Mouse (Mus musculus) lung, adult 2 months (tissue): ENCODE data around the gene Optc.

ENCODE experiments used
- CTCF ChIP-seq: fragments of 200-500 bp; IDR thresholded peaks from 2 replicates; pipeline ENCODE4 v1.5.1; 2011; ENCODE audit warnings: mild to moderate bottlenecking, low read length, control low read depth; ENCODE audit not compliant: insufficient read depth
- POLR2A ChIP-seq: fragments of 200-500 bp; IDR thresholded peaks from 2 replicates; pipeline ENCODE4 v1.6.1; 2011; ENCODE audit warnings: low read depth, mild to moderate bottlenecking, control low read depth, low read length, borderline replicate concordance; ENCODE audit errors: extremely low read depth

- 0 out of 2 replicates have a peak, but pooled peaks have one; percentile 12 for TF ChIP-seq POLR2A
- peak; percentile 97 for TF ChIP-seq CTCF
These were observed 3.7 kb upstream of the Optc start for GRCm38 (mm10) chr1:133911456-133911855.
